Mouse (Mus musculus) thymus, postnatal 10 days (tissue): ENCODE measurements around the gene Igf1r.
"Not testable (repeated sequence)": the region's sequence is repeated elsewhere in the genome, so short reads cannot be mapped to it uniquely, and the experiment has no call there.

Source experiments
- DNase-seq, 2 experiments: peaks; one replicate each; pipeline ENCODE4 v3.0.0; 2021; ENCODE audit warnings: low spot score in 2 of 2

The Igf1r gene

DNA sequence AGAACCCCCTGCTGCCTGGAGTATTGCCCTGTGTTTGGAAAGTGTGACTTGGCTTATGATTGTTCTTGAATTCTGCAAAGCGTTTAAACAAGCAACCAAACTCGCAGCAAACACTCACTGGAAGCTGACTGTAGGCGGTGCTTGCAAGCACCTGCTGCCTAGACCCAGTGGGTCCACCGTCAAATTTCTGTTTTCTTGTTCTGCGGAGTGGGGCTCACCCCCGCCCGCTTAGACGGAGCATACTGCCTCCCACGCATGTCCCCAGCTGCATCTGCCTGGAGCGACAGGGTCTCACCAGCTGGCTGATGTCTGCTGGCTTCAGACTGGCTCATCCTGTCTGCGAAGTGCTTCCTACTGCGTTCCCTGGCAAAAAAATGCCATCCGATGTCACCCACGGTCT is 311.9 kb downstream of the Igf1r start:
- DNase-seq, result peak; percentile 85 to 91

DNA sequence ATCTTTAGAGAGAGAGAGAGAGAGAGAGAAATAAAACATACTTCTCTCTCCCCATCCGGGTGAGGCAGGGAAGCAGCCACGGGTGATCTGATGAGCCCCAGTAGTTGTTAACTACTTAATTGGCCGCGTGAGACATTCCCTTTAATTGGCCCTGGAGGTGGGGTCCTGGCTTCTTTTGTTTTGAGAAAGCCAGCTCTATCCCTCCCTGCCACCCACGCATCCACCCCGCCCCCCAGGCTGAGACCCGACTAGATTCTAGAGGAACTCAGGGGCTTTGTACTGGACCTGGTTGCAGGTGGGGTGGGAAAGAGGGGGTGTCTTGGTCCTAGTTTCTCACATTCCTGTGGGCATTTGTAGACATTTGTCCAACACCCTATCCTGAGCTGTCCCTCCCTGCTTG is 312.8 kb downstream of the Igf1r start:
- DNase-seq, result peak in 1 of 2 experiments; percentile 47

DNA sequence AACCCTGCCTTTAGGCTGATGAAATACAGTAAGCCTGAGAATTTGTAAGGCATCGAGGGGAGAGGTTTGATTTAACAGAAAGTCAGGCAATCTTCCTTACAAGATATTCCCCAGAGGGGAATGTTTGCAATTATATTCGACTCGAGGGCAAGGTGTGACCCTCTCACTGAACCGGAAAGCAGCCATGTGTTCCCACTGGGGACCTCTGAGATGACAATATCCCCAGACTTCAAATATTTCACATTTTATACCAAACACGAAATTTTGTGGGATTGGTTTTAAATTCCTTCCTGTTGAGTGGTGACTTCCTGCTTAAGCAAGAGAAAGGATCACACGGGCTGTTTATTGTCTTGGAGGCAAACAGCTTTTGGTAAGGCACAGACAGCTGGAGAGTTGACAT is 314.1 kb downstream of the Igf1r start:
- DNase-seq, result no peak

DNA sequence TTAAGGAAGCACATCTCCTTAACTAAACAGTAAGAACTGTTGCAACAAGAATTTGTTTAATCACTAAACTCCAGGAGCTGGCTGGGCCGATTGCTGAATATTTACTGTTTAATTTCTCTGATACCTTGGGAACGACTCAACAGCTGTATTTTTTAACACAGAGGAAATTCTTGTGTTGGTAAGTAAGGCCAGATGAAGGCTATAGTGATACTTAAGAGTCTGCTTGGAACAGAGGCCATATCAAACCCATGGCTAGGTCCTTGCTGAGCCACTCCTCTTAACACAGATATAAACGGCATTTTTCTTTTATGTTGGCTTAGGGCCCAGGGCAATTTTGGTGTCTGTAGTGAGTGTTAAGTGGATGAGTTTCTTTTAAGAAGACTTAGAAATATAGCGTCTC is 317.9 kb downstream of the Igf1r start:
- no peak for DNase-seq

DNA sequence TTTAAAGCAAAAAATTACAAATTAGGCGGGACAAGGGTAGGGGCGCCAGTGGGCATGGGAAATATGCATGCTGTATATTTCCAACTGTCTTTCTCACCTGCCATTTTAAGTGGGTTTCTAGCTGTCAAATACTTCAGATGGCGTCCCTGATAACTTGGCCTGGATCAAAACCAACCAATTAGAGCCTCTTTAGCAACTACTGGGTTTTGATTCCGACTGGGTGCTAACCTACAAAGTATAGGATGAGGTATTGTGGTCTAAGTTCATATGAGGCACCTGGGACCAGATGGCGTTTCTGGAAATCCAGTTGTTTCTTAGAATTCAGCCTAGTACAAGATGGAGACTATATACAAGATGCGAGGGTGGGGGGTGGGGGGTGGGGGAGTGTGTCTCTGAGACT is 319.2 kb downstream of the Igf1r start:
- no peak for DNase-seq

DNA sequence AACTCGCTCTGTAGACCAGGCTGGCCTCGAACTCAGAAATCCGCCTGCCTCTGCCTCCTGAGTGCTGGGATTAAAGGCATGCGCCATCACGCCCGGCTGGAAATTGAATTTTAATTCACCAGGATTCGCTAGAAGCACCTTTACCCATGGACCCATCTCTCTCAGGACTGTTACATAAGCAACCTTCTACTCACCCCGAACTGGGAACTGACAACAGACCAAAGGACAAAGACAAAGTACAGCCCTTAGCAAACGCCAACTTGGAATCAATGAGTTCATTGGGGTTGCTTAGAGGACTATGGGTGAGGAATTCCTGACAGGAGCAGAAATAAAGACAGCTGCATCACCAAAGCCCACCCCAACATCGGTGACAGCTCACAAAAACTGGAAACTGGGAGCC is 320.0 kb downstream of the Igf1r start:
- no peak for DNase-seq

DNA sequence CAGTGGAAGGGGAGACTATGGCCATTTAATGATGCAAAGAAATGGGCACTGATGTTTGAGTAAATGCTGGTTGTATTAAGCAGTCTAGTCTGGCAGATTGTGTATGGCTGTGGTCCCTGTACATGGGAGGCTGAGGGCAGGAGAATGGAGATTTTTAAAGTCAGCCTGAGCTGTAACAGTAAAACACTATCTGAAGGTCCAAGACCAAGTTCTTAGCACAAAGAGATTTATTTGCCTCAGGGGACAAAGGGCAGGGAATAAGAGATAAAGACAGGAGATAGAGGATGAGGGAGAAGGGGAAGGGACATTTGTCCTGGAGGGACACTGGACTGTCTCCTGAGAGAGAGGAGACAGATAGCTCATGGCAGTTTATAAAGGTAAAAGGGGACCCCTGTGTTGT is 320.9 kb downstream of the Igf1r start, which contains the start of gene Fam169b:
TSS of gene Fam169b (plus strand) at position 325 of the 400 bp plus-strand sequence.
- DNase-seq, result no peak

DNA sequence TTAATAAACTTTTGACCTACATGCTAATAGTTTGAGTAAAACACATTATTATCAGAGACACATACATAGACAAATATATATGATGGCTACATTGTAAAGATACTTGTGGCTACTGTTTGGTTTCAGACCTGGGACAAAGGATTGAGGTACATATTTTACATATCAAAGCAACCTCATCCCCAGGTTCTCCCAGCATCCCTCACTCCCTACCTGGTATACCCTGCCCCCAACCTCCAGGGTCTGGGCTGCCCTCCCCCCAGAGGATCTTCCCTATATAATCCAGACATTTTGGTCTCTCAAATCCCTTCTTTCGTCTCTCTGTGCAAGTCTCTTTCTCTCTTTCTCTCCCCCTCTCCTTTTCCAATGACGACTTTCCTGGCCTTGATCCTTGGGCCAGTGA is 321.6 kb downstream of the Igf1r start:
- DNase-seq, result no peak

DNA sequence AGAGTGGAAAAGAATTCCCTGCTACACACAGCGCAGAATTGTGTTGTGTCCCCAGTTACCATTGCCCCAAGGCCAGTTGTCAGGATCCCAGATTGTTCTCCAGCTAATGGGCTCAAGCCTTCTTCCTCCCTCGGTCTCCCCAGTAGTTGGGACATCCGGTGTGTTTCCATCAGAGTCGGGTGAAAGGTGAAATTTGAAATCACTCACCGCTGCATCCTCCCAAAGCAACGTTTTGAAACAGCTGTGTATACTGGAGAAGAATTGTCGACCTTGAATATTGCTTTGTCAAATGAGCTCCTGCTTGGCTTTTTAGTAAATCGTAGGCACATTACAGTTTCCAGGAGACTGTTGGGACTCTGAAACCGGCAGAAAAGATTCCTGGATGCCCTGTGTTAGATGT is 322.3 kb downstream of the Igf1r start:
- DNase-seq, result no peak

DNA sequence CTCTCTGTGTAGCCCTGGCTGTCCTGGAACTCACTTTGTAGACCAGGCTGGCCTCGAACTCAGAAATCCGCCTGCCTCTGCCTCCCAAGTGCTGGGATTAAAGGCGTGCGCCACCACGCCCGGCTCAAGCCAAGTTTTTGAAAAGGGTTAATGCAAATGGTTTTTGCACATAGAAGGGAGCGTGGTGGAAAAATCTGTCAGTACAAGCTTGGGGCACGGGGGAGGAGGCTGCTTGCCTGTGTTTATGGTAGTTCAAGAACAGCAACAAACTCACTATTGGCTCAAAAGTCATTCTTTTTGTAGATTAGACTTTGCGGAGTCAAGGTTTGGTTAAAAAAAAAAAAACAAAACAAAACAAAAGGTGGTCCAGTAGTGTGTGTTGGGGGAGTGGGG is 322.8 kb downstream of the Igf1r start:
- not testable (repeated sequence) for DNase-seq

DNA sequence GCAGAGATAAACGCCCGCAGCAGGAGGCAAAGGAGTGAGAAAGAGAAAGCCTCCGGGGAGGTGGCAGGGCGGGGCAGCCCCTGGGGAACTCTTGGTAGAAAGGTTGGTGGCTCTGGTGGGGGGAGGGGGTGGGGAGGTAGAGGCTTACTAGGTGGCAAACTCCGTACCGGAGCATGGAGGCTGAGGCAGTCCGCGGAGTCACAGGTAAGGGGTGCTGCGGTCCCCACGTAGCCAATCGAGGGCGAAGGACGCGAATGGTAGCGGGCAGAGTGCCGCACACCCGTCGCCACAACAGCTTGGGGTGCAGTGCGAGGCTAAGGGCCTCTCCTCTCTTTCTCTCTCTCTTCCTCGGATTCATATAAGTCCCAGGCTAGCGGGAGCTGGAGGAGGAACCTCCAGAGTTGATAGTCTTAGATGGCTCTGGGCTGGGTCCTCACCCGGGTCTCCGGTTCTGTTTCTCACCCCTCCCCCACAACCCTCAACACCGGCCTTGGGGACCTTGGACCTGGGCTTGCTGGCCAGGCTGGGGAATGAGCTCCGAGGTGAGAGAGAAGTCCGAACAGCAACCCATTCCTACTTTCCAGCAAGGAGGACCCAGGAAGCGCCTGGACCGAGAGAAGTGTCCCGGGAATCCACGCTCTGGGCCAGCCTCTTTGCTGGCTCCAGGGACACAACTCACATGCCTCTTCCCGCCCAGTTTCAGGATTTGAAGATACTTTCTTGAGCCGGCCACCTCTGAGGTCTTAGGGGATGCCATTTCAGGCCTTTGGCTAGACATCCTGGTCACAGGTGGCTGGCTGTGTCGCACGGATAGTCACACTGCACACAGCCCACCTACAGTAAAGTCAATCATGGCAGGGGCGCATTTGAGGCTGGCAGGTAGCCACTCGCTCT is 323.5 kb downstream of the Igf1r start:
- peak; percentile 72 to 75 for DNase-seq

DNA sequence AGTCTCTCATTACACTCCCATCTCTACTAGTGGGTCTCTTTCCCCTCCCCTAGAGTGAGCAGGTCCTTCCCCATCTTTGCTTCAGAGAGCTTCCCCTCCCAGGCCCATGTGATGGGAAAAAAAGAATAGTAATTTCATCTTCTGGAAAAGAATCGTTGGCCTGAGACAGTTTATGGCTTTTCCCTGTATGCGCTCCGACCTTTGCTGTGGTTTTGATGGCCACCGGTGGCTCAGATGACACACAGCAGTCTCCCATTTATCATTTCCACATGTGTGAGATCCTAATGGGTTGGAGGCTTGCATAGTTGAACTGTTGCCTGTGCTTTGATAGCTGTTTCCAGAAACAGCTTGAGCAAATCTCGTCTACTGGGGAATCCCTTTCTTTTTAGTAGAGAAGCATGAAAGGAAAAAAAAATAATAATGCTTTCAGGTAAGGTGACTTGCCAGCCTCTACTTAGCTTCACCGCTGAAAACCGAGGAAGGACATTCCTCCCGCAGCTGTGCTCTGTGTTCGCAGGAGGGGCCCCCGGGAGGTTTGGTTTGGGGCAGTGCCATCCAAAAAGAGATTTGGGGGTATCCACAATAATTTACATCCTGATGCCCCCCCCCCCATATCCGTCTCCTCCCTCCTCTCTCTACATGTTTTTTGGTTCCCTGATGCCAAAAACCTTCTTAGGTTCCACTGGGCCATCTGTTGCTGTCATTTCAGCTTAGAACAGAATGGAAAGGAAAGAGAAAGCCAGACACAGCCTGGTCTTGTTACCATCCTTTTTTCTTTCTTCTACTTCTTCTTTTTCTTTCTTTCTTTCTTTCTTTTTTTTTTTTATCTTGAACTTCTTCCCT is 324.6 kb downstream of the Igf1r start:
- no peak for DNase-seq

DNA sequence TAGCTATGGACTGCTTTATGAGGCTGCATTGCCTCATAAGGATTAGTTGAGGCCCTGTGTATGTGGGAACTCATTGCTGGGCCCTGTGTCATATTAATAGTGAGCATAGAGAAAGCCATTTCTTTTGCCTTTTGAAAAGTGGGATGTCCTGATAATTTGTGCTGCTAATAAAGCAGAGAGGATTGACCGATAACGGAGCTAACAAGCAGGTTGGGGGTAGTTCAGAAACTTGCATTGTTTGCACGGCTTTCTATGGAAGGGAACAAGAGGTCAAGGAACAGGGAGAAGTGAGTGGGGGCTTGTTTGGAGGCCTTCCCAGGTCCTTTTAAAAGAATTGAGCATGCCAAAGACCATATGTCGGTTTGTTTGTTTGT is 325.3 kb downstream of the Igf1r start:
- DNase-seq, result no peak

DNA sequence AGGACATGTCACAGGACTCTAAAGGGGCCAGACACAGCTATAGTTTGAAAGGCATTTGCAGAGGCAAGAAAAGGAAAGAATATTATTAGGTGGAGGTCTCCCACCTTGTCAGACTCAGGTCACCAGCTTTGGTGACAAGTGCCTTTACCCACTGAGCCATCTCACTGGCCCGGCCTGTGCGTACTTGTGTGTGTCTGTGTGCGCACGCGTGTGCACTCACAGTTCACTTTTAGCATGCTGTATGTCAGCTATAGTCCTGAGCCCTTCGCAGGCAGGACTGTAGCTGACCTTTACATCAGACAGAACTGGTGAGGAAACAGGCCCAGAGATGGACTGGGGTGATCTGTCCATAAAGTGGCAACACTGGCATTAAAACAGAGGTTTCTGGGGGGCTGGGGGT is 325.8 kb downstream of the Igf1r start:
- DNase-seq, result no peak

DNA sequence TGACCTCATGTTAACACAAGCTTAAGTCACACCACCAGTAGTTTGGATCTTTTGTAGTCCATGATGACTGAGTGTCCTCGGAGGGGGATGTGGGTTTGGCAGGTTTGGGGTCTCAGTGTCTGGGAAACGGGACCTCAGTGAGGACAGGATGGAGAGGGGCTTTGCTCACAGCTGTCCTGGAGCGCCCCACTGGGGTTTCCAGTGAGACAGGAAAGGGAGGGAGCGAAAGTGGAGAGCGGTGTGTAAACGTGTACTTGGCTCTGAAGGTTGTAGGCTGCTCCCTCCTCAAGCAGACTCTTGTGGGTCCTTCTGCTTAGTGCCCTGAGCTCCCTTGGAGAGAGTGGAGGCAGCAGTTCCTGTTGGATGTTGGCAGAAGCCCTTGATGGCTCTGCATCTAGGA is 326.3 kb downstream of the Igf1r start:
- DNase-seq, result peak; percentile 64 to 66

DNA sequence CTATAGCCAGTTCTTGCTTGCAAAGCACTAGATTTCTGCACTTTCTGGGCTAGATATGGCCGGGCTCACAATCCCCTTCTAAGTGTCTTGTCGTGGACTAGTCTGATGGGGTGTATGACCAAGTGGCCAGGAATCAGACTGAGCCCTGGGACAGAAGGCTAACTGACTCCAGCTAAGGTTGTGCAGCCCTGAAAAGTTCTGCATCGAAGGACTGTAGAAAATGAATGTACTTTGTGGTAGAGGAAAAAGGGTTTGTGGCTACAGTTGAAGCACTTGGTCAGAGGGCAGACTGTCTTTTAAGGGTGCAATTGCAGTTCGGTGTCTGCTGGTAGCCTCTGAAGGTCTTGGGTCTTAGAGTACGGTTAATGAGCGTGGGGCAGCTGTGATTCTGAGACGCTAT is 326.9 kb downstream of the Igf1r start:
- no peak for DNase-seq

DNA sequence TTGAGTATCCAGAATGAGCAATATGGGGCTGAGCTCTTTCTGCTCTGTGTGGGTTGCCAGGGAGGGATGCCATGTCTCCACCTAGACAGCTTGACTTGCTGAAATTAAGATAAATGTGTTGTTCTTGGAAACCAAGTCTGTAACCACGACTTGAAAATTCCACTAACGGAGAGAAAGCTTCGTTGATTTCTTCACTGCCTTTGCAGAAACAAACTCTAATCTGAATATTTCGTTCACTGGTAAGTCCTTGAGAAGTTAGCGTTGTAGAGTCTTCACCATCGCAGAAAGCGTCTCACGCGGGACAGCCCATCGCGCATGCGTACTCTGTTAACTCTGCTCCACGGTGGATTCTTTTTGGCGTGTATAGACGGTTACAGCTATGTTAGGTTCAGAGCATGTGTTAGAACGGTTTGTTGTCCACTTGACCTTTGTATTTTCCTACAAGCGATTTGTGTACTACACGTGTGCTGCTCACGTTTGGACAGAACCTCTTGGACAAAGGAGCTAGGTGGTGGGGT is 327.8 kb downstream of the Igf1r start:
- no peak for DNase-seq

DNA sequence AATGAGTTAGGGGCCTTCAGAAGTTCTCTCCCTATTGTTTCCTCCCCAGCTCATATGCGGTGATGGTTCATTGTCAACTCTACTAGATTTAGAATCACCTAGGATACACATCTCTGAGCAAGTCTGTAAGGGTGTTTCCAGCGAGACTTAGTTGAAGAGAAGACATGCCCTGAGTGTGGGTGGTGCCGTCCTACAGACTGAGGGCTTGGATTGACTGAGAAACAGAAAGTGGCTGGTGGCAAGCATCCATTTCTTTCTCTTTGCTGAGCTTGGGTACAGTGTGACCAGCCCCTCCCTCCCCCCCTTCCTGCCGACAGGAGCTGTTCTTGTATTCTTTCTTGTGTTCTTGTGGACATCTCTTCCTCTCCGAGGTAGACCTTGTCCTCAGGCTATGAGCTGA is 328.7 kb downstream of the Igf1r start:
- DNase-seq, result no peak

DNA sequence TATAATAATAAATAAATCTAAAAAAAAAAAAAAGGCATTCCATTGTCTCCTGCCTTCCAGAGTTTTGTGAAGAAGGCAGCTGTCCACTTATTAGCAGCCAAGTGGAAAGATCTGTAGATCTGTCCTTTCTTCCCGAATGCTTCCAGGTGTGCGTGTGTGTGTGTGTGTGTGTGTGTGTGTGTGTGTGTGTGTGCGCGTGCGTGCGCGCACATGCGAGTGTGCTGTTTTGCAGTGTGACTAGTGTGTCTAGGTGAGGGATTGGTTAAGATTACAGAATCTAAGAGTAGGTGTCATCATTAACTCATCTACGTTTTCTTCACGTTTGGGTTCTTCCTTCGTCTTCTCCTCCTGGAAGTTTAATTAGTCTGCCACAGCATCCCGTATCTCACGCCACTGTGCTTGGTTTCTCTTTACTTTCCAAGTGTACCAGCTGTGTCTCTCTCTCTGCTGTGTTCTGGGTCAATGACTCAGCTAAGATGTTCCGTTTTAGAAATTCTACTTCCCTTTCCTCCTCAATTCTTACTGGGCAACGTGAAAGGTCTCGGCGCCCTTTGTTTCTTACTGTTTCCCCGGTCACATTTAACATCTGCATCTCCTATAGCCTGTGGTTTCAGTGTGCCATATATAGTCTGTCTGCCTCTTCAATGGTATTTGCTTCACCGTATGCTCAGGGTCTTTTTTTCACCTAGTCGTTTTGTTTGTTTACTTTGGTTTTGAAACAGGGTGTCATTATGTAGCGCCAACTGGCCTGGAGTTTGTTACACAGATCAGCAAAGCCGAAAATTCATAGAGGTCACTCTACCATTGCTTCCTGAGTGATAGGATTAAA is 329.9 kb downstream of the Igf1r start:
- peak in 1 of 2 experiments; percentile 38 for DNase-seq

DNA sequence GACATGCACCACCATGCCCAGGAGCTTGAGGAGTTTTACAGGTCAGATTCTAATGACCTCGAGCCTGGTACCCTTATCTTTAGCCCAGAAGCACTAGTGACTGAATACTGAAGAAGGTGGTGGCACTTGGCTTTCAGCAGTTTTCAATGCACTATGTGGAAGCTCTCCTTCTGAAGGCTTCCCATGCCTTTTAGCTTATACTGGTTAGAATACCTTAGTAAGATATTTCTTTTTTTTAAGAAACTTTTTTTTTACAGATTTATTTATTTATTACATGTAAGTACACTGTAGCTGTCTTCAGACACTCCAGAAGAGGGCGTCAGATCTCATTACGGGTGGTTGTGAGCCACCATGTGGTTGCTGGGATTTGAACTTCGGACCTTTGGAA is 330.5 kb downstream of the Igf1r start:
- not testable (repeated sequence) for DNase-seq
